Mouse (Mus musculus): Measurements from ENCODE around the gene Cdh4. TPM values are rescaled to one million over a fixed set of nuclear protein-coding genes. Genes with fewer than 3 reads are reported as not detected.
A peak's percentile ranks its signal among the peaks of the same experiment; 100 is the strongest.

Gene Cdh4
- polyA plus RNA-seq, 1 experiment from 2014 or later: 2.5 TPM

GRCm38 (mm10) chr2:179852169-179852568 lies 409.9 kb downstream of the Cdh4 start:
- Histone ChIP-seq H3K27me3 (ENCODE audit: control insufficient read depth, insufficient read depth, low read length) (no peaks in the 10 kb centered on the region), H3K9me3 (ENCODE audit: control insufficient read depth, low read depth, low read length) (no peaks in the 10 kb centered on the region), H3K27ac (ENCODE audit: low read length) (peak overlapping the region; percentile 2; the same call in 1 of the 2 replicates), H3K9ac (replicated peaks; ENCODE audit: low read depth, low read length) (no peak overlapping the region), H3K4me1 (ENCODE audit: control insufficient read depth, insufficient read depth, low read length) (0 out of 2 replicates have a peak, but pooled peaks cover 3% of the 10 kb centered on the region), H3K36me3 (ENCODE audit: control insufficient read depth, insufficient read depth, low read length) (no peaks in the 10 kb centered on the region), H3K4me2 (replicated peaks; ENCODE audit: low read depth, low read length) (no peak overlapping the region), H3K4me3 (ENCODE audit: low read depth, low read length) (no peak overlapping the region)
- no peak for ATAC-seq (ENCODE audit: insufficient number of reproducible peaks, insufficient read depth, low FRiP score, low read depth)
- WGBS: 81% methylated on average over 10 of the region's 10 CpGs

DNA sequence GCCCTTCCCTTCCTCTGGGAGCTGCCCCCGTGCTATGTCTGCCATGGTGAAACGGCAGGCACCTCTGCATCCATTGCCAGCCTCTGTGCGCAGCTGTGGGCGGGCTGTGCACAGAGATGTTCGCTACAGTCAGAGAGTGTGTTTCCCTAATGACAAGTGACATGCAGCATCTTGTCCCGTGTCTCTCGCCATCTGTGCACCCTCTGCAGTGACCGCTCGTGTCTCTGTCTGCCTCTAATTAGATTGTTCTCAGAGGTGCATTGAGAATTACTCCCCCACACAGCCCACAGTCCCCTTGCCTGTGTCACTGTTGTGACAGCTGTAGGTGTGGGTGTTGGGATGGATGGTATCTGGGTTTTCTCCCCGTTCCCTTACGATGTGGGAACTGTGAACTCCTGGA lies 410.6 kb downstream of the Cdh4 start:
- Histone ChIP-seq H3K36me3 (ENCODE audit: control insufficient read depth, insufficient read depth, low read length) (no peaks in the 10 kb centered on the region), H3K4me3 (ENCODE audit: low read depth, low read length) (no peak overlapping the region), H3K4me1 (ENCODE audit: control insufficient read depth, insufficient read depth, low read length) (0 out of 2 replicates have a peak, but pooled peaks cover 3% of the 10 kb centered on the region), H3K9ac (replicated peaks; ENCODE audit: low read depth, low read length) (no peak overlapping the region), H3K27me3 (ENCODE audit: control insufficient read depth, insufficient read depth, low read length) (no peaks in the 10 kb centered on the region), H3K27ac (ENCODE audit: low read length) (no peak overlapping the region), H3K4me2 (replicated peaks; ENCODE audit: low read depth, low read length) (no peak overlapping the region), H3K9me3 (ENCODE audit: control insufficient read depth, low read depth, low read length) (no peaks in the 10 kb centered on the region)
- WGBS: 72% methylated on average over 11 of the region's 11 CpGs
- no peak for ATAC-seq (ENCODE audit: insufficient number of reproducible peaks, insufficient read depth, low FRiP score, low read depth)

DNA sequence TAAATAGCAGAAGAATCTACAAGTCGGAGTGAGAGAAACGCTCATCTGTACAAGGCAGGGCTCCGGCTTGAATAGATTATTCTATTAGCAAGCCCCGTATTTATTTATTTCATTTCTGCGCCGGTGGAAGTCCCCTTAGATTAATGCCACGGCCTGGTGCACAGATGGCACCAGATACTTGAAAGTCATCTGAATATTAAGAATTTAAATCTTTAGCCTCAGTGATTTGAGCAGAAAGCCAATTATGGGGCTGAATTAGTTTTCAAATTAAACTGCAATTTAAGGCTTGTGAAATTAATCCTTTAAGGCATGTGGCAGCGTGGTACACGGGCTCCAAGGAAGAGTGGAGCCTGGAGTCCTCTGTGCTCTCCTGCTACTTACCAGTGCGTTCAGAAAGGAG lies 411.7 kb downstream of the Cdh4 start:
- 78% methylated on average over 10 of the region's 10 CpGs for WGBS
- H3K4me3 ChIP-seq (ENCODE audit: low read depth, low read length): no peak overlapping the region
- no peak for ATAC-seq (ENCODE audit: insufficient number of reproducible peaks, insufficient read depth, low FRiP score, low read depth)

DNA sequence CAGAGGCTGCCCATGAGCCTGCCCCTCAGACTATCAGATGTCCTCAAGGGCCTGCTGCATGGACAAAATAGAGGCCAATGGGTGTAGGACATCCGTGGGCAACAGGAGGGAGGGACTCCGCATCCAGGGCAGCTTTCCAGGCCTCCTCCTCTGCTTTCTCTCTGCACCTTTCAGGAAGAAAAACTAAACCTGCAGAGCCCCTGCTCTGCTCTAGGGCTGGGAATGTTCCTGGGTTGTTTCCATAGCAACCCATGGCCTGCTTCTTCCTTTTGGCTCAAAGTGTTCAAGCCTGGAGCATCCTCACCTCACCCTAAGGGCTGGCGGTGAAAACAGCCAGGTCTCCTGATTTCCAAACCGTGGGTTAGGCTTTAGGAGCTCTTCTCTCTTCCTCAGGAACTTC lies 414.9 kb downstream of the Cdh4 start:
- H3K27ac ChIP-seq (ENCODE audit: low read length): no peak overlapping the region
- no peak overlapping the region for H3K4me2 ChIP-seq (replicated peaks; ENCODE audit: low read depth, low read length)
- no peak for ATAC-seq (ENCODE audit: insufficient number of reproducible peaks, insufficient read depth, low FRiP score, low read depth)
- 0 out of 2 replicates have a peak, but pooled peaks cover under 1% of the 10 kb centered on the region for H3K4me1 ChIP-seq (ENCODE audit: control insufficient read depth, insufficient read depth, low read length)
- no peak overlapping the region for H3K9ac ChIP-seq (replicated peaks; ENCODE audit: low read depth, low read length)
- no peaks in the 10 kb centered on the region for H3K27me3 ChIP-seq (ENCODE audit: control insufficient read depth, insufficient read depth, low read length)
- WGBS: 56% methylated on average over 4 of the region's 4 CpGs
- no peaks in the 10 kb centered on the region for H3K9me3 ChIP-seq (ENCODE audit: control insufficient read depth, low read depth, low read length)
- no peak overlapping the region for H3K4me3 ChIP-seq (ENCODE audit: low read depth, low read length)
- no peaks in the 10 kb centered on the region for H3K36me3 ChIP-seq (ENCODE audit: control insufficient read depth, insufficient read depth, low read length)

More for the DNA sequence above, 411.7 kb downstream of the Cdh4 start:
- no peak overlapping the region for H3K9ac ChIP-seq (replicated peaks; ENCODE audit: low read depth, low read length)
- H3K4me2 ChIP-seq (replicated peaks; ENCODE audit: low read depth, low read length): no peak overlapping the region
- no peaks in the 10 kb centered on the region for H3K9me3 ChIP-seq (ENCODE audit: control insufficient read depth, low read depth, low read length)
- no peak overlapping the region for H3K27ac ChIP-seq (ENCODE audit: low read length)
- no peaks in the 10 kb centered on the region for H3K36me3 ChIP-seq (ENCODE audit: control insufficient read depth, insufficient read depth, low read length)
- 0 out of 2 replicates have a peak, but pooled peaks cover 3% of the 10 kb centered on the region for H3K4me1 ChIP-seq (ENCODE audit: control insufficient read depth, insufficient read depth, low read length)
- H3K27me3 ChIP-seq (ENCODE audit: control insufficient read depth, insufficient read depth, low read length): no peaks in the 10 kb centered on the region

- 76% methylated on average over 3 of the region's 3 CpGs for WGBS
- H3K4me1 ChIP-seq (ENCODE audit: control insufficient read depth, insufficient read depth, low read length): no peaks in the 10 kb centered on the region
- no peaks in the 10 kb centered on the region for H3K9me3 ChIP-seq (ENCODE audit: control insufficient read depth, low read depth, low read length)
- no peaks in the 10 kb centered on the region for H3K36me3 ChIP-seq (ENCODE audit: control insufficient read depth, insufficient read depth, low read length)
- H3K9ac ChIP-seq (replicated peaks; ENCODE audit: low read depth, low read length): no peak overlapping the region
- H3K4me3 ChIP-seq (ENCODE audit: low read depth, low read length): no peak overlapping the region
- no peak overlapping the region for H3K27ac ChIP-seq (ENCODE audit: low read length)
- no peaks in the 10 kb centered on the region for H3K27me3 ChIP-seq (ENCODE audit: control insufficient read depth, insufficient read depth, low read length)
- ATAC-seq (ENCODE audit: insufficient number of reproducible peaks, insufficient read depth, low FRiP score, low read depth): no peak
- H3K4me2 ChIP-seq (replicated peaks; ENCODE audit: low read depth, low read length): no peak overlapping the region
These were observed 420.4 kb downstream of the Cdh4 start for GRCm38 (mm10) chr2:179862676-179863075.

- no peaks in the 10 kb centered on the region for H3K36me3 ChIP-seq (ENCODE audit: control insufficient read depth, insufficient read depth, low read length)
- H3K27me3 ChIP-seq (ENCODE audit: control insufficient read depth, insufficient read depth, low read length): no peaks in the 10 kb centered on the region
- no peak overlapping the region for H3K9ac ChIP-seq (replicated peaks; ENCODE audit: low read depth, low read length)
- no peak overlapping the region for H3K4me3 ChIP-seq (ENCODE audit: low read depth, low read length)
- no peak overlapping the region for H3K27ac ChIP-seq (ENCODE audit: low read length)
- no peaks in the 10 kb centered on the region for H3K9me3 ChIP-seq (ENCODE audit: control insufficient read depth, low read depth, low read length)
- no peak overlapping the region for H3K4me2 ChIP-seq (replicated peaks; ENCODE audit: low read depth, low read length)
- no peaks in the 10 kb centered on the region for H3K4me1 ChIP-seq (ENCODE audit: control insufficient read depth, insufficient read depth, low read length)
- WGBS: 65% methylated on average over 3 of the region's 3 CpGs
- no peak for ATAC-seq (ENCODE audit: insufficient number of reproducible peaks, insufficient read depth, low FRiP score, low read depth)
These were observed 421.0 kb downstream of the Cdh4 start for GRCm38 (mm10) chr2:179863266-179863665.

GRCm38 (mm10) chr2:179865097-179865496 lies 422.9 kb downstream of the Cdh4 start:
- H3K9me3 ChIP-seq (ENCODE audit: control insufficient read depth, low read depth, low read length): no peaks in the 10 kb centered on the region
- no peaks in the 10 kb centered on the region for H3K27me3 ChIP-seq (ENCODE audit: control insufficient read depth, insufficient read depth, low read length)
- H3K4me2 ChIP-seq (replicated peaks; ENCODE audit: low read depth, low read length): no peak overlapping the region
- 72% methylated on average over 5 of the region's 5 CpGs for WGBS
- ATAC-seq (ENCODE audit: insufficient number of reproducible peaks, insufficient read depth, low FRiP score, low read depth): no peak
- no peak overlapping the region for H3K4me3 ChIP-seq (ENCODE audit: low read depth, low read length)
- H3K9ac ChIP-seq (replicated peaks; ENCODE audit: low read depth, low read length): no peak overlapping the region
- H3K4me1 ChIP-seq (ENCODE audit: control insufficient read depth, insufficient read depth, low read length): no peaks in the 10 kb centered on the region
- no peak overlapping the region for H3K27ac ChIP-seq (ENCODE audit: low read length)
- no peaks in the 10 kb centered on the region for H3K36me3 ChIP-seq (ENCODE audit: control insufficient read depth, insufficient read depth, low read length)

- Histone ChIP-seq H3K4me1 (ENCODE audit: control insufficient read depth, insufficient read depth, low read length) (no peaks in the 10 kb centered on the region), H3K4me3 (ENCODE audit: low read depth, low read length) (no peak overlapping the region), H3K9me3 (ENCODE audit: control insufficient read depth, low read depth, low read length) (no peaks in the 10 kb centered on the region), H3K4me2 (replicated peaks; ENCODE audit: low read depth, low read length) (no peak overlapping the region), H3K9ac (replicated peaks; ENCODE audit: low read depth, low read length) (no peak overlapping the region), H3K27me3 (ENCODE audit: control insufficient read depth, insufficient read depth, low read length) (no peaks in the 10 kb centered on the region), H3K27ac (ENCODE audit: low read length) (no peak overlapping the region), H3K36me3 (ENCODE audit: control insufficient read depth, insufficient read depth, low read length) (no peaks in the 10 kb centered on the region)
- 69% methylated on average over 3 of the region's 3 CpGs for WGBS
- ATAC-seq (ENCODE audit: insufficient number of reproducible peaks, insufficient read depth, low FRiP score, low read depth): no peak
These were observed 425.4 kb downstream of the Cdh4 start for GRCm38 (mm10) chr2:179867669-179868068.

- Histone ChIP-seq H3K4me2 (replicated peaks; ENCODE audit: low read depth, low read length) (no peak overlapping the region), H3K9me3 (ENCODE audit: control insufficient read depth, low read depth, low read length) (no peaks in the 10 kb centered on the region), H3K4me3 (ENCODE audit: low read depth, low read length) (no peak overlapping the region), H3K27ac (ENCODE audit: low read length) (no peak overlapping the region), H3K27me3 (ENCODE audit: control insufficient read depth, insufficient read depth, low read length) (no peaks in the 10 kb centered on the region), H3K36me3 (ENCODE audit: control insufficient read depth, insufficient read depth, low read length) (no peaks in the 10 kb centered on the region), H3K9ac (replicated peaks; ENCODE audit: low read depth, low read length) (no peak overlapping the region), H3K4me1 (ENCODE audit: control insufficient read depth, insufficient read depth, low read length) (no peaks in the 10 kb centered on the region)
- WGBS: 30% methylated on average over 2 of the region's 2 CpGs
- ATAC-seq (ENCODE audit: insufficient number of reproducible peaks, insufficient read depth, low FRiP score, low read depth): no peak
These were observed 427.6 kb downstream of the Cdh4 start for GRCm38 (mm10) chr2:179869871-179870270.

All from stomach, embryonic 14.5 days (tissue).